Mouse (Mus musculus) NIH3T3 (cell line): ENCODE measurements around the gene Dazap1.

ENCODE experiments used
- DNase-seq: peaks from one replicate; pipeline ENCODE4 v3.0.0-alpha.2; 2012; ENCODE audit warnings: low read depth

Gene Dazap1

DNA sequence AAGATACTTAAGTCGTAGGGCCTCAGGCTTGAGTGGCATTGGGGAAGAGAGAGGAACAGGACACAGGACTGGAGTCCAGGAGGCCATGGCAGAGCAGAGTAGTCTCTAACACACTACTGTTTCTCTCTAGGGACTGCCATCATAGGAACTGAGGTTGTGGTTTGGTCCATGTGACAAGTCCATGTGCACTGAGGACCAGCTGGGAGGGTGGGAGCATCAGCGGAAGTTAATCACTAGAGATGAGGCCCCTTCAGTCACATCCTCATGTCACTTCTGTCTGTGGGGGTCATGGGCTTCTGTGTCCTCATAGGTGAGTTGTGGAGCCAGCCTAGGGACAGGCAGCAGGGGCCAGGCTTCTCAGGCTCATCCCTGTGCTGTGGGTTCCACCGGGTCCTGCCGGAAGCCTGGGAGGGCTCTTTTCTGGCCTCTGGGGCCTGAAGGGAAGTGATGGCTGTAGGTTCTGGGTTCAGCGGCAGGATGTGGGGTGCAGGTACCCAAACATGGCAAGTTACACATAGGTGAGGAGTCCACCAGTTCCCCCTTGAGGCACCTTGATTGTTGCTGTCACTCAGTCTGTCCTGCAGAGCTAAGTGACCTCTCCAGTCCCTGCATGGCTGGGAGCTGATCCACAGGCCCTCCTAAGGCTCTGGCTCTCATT lies 10.0 kb downstream of the Dazap1 start:
- no peak for DNase-seq

GRCm38 (mm10) chr10:80271870-80272585 lies 10.7 kb downstream of the Dazap1 start:
- DNase-seq = no peak

DNA sequence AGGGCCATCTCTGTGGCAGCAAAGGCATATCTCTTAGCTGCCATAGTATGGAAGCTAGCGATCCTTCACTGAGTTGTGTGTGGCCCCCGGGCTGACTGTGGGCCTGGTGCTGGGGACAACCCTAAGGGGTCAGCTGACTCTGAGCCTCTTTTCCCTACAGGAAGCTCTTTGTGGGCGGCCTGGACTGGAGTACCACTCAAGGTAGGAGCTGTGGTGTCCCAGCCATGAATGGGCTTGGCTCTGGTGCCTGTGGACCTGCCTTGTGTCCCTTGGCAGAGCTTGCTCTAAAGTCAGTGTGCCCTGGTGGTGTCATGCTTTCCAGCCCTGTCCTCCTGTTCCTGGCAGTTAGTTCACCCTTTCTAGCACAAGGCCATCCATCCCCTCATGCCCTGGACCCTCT lies 12.6 kb downstream of the Dazap1 start:
- no peak for DNase-seq

GRCm38 (mm10) chr10:80276238-80276637 lies 15.0 kb downstream of the Dazap1 start:
- DNase-seq = no peak

DNA sequence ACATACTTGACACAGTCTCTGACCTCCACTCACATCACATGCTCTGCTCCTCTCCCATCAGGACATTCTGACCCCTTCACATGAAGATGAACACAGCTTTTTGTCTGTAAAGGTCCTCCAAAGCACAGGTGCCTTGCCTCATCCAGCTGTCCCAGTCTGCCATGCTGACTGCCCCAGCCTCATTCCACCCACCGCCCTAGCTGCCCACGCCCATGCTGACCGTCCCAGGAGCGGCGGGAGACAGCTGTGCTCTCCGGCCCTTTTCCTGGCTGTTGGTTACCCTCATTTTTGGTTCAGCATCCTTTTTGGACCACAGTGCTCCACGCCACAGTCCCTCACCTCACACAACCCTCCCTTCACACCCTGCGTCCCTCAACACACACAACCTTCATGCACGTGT lies 17.1 kb downstream of the Dazap1 start:
- DNase-seq = no peak

DNA sequence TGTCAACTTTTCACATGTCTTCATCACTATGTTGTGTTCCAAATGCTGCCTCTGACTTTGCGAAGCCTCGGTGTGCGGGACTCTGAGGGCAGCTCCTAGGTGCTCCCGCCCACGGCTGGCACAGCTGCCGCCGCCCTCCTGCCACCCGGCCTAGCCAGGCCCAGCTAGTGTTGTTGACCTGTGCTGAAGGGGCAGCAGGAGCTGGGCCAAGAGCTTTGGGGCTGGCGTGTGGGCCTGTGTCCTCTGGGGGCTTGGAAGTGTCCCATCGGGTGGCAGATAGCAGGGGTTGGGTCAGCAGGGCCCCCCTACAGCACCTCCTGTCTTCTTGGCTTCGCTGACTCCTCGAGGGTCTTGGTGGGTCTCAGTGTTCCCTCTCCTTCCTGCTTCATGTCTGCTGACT lies 18.0 kb downstream of the Dazap1 start:
- no peak for DNase-seq

GRCm38 (mm10) chr10:80281304-80281703 lies 20.0 kb downstream of the Dazap1 start:
- no peak for DNase-seq

GRCm38 (mm10) chr10:80281921-80282371 lies 20.7 kb downstream of the Dazap1 start:
- DNase-seq = no peak

DNA sequence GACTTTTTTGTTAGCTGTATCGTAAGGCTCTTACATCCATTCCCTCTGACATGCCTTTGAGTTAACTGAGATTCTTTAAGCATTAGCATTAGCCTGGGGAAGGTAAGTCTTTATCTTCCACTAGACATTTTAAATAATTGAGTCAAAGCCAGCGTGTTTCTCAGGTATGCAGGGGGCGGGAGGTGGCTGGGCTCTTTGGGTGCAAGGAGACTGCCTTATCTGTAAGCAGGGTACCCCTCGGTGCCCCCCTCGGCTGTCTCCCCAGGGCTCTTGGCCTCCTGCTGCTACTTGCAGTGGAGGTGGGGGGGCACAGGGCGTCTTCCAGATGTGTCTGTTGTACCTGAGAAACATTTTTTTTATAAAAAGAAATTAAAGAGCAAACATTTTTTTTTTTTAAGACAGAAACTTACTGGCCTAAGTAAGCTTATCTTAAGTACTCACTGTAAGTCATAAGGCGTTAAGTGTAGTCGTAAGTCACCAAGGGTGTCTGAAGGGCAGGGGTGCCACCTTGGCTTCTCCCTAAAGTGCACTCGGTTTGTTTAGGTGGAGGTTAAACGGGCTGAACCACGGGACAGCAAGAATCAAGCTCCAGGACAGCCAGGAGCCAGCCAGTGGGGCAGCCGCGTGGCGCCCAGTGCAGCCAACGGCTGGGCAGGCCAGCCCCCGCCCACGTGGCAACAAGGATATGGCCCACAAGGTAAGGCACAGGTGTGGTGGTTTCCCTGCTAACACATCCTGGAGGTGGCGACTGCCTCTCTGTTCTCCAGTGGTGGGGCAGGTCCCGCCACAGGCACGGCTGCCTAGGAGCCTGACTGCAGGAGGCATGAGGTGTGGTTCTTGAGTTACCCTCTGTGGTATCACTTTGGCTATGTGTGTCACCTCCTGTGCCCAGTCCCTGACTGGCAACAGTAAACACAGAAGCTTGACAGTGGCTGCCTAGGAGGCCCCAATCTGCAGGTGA lies 21.5 kb downstream of the Dazap1 start:
- DNase-seq = no peak

- DNase-seq = no peak
These were observed 24.2 kb downstream of the Dazap1 start for GRCm38 (mm10) chr10:80285222-80286070.

DNA sequence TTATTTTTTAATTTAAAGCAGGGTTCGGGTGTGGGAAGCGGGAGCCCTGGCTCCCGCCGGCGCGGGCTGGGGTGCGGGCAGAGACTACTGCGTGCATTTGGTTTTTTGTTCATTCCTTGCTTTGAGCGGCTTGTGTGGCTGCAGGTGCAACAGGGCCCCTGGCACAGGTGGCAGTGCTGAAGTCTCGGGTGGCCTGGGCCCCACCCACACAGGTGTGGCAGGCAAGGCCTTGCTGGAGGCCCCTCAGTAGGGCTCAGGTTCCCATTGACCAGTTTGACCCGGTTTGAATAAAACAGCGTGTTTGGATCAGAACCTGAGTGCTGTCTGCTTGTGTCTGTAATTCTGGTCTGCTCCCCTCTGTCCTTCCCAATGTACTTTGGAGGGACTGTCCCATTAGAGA lies 26.8 kb downstream of the Dazap1 start:
- no peak for DNase-seq

GRCm38 (mm10) chr10:80288657-80289056 lies 27.4 kb downstream of the Dazap1 start:
- DNase-seq = peak; percentile 36

DNA sequence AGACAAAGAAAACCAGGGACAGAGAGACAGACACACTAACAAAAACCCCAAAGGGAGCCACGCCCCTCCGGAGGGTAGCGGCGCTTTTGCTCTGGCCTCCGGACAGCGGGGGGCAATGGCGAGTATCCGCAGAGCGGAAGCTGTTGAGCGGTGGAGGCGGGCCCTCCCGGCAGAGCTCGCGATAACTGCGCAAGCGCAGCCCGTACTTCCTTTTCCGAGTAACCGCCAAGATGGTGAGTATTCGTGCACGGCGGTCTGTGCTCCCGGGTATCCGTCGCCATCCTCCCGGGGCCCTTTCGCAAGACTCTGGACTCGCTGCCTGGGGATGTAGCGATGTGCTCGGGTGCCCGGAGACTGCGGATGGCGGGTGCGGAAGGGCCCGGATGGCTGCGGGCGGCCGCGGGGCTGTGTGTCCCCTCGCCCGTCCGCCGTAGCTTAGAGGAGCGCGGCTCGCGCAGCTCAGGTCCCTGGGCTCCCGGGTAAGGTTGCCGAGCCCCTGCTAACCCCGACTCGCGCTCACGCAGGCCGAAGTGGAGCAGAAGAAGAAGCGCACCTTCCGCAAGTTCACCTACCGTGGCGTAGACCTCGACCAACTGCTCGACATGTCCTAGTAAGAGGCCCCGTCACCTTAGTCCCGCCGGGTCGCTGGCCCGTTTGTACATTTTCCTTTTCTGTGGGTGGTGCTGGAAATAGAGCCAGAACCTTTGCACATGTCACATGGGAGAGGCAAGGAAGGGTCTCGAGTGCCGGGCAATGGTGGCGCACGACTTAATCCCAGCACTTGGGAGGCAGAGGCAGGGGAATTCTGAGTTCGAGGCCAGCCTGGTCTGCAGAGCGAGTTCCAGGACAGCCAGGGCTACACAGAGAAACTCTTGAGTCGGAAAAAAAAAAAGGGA lies 31.2 kb downstream of the Dazap1 start, which contains the start of gene Rps15:
TSS of gene Rps15 (plus strand) at position 203 of the 896 bp plus-strand sequence.
- DNase-seq = peak; percentile 98

- peak; percentile 64 for DNase-seq
These were observed 32.0 kb downstream of the Dazap1 start for GRCm38 (mm10) chr10:80293325-80293724.

DNA sequence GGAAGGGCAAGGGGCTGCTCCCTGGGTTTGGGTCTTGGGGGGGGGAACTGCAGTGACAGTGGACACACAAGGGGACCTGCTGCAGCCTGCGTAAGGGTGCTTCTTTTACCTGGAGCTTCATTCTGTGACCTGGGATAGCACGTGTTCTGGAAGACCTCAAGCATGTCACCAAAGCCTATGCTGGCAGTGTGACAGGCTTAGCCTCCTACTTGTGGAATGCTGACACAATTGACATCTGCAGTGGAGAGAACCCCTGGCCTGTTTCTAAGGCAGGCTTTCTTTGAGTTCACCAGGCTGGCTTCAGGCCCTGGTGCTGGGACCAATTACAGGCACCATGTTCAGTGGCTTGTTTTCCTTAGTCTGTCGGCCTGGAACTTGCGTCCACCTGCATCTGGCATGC lies 33.0 kb downstream of the Dazap1 start:
- peak; percentile 44 for DNase-seq

GRCm38 (mm10) chr10:80294788-80295303 lies 33.6 kb downstream of the Dazap1 start:
- DNase-seq = peak; percentile 24

GRCm38 (mm10) chr10:80295618-80296425 lies 34.5 kb downstream of the Dazap1 start, which contains the start of gene Apc2:
Gene Apc2, plus strand, starts transcription at chr10:80295977.
- peak; percentile 80 for DNase-seq

DNA sequence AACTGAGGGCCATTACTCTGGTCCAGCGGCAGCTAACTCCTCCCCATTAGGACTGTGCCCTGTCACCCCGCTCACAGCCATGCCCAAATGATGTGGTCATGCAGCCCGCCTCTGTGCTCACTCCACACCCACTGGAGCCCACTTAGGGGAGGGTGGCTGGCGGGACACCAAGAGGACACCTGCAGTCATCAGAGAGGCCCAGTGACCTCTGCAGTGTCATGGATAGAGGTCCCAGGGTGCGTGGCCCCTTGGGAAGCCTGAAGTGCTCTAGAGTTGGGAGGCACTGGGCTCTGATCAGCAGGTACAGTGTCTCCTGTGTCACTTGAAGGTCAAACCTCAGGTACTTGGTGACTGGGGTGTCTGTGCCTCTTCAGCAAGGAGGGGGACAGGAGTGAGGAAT lies 35.5 kb downstream of the Dazap1 start:
- no peak for DNase-seq

GRCm38 (mm10) chr10:80297526-80298133 lies 36.3 kb downstream of the Dazap1 start:
- DNase-seq = no peak
